Mouse (Mus musculus) hindlimb bud, embryonic 11.5 days (tissue): ENCODE measurements around the gene Mthfsd.

Source experiments
- DNase-seq: peaks from one replicate; pipeline ENCODE4 v3.0.0-alpha.2; 2012; ENCODE audit warnings: low read depth, low spot score; ENCODE audit errors: extremely low spot score

The Mthfsd gene

DNA sequence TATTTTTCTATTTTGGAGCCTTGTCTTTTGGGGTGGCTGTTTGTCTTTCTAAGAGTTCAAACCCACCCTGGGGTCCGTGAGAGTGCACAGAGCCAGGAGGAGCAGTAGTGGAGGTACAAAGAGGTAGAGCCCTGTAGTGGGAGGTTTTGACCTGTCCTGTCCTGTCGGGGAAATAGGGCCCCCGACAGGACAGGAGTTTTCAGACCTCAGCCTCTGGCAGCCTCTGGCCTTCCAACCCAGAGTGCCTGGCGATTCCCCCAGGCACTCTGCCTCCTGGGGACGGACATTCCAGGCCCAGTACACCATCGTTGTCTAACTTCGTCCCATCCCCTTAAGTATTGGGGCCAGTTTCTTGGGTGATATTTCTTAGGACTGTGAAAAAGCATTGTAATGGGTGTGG is 14.2 kb upstream of the Mthfsd start:
- DNase-seq = no peak

DNA sequence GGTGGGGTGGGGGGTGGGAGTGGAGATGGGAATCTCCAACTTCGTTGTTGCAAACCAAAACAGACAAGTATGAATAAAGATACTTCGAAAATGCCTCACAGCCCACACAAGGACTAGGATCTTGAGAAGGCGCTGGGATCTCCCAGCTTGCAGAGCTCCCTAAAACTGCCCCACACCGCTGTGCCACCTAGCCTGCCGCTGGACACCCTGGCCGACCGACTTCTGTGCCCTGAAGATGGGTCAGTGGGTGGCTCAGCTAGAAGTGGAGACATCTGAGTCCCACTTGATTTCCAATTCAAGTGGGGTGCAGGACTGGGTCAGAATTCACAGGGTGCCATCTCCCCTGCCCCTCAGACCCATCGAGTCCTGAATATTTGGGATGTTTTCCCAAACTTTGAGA is 13.5 kb upstream of the Mthfsd start:
- no peak for DNase-seq

DNA sequence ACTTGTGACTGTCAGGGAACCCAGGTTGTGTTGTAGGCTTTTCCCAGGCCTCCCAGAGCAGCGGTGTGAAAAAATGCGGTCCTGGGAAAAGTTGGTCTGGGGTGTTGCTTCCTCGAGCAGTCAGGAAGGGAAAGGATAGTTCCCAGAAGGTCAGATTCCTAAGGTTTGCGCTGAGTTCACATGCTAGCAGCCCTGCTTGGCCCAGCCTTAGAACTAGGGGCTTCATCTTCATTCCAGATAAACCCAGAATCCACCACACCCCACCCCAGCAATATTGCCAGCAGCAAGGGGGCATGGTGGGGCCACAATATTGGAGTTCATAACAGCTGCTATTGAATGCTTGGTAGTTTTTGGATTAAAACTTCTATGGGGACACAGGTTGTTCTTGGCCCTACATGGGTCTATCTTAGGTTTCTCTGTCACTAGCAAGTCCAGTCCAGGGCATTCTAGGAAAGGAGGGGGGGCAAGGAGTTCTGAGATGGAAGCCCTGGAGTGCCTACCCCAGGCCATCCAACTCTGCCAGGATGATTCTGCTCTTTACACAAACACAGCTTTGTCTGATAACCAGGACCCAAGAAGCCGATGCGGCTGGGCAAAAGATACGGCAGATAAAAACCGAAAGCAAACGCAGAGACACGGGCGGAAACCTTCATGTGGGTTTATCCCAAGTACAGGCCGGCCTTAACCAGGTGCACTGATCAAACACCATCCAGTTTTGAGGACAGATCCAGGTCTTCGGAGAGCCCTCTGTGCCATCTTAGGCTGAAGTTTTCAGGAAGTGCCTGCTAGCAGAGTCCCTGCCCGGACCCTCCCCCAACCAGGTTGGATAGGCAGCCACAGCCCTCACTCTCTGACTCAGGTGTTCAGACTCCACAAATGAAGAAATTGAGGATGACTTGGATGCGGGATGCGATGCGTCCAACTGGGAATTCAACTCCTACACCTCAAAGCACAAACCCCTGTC is 12.5 kb upstream of the Mthfsd start:
- no peak for DNase-seq

- DNase-seq = no peak
Measured at GRCm38 (mm10) chr8:121119635-121120455, 11.7 kb upstream of the Mthfsd start.

DNA sequence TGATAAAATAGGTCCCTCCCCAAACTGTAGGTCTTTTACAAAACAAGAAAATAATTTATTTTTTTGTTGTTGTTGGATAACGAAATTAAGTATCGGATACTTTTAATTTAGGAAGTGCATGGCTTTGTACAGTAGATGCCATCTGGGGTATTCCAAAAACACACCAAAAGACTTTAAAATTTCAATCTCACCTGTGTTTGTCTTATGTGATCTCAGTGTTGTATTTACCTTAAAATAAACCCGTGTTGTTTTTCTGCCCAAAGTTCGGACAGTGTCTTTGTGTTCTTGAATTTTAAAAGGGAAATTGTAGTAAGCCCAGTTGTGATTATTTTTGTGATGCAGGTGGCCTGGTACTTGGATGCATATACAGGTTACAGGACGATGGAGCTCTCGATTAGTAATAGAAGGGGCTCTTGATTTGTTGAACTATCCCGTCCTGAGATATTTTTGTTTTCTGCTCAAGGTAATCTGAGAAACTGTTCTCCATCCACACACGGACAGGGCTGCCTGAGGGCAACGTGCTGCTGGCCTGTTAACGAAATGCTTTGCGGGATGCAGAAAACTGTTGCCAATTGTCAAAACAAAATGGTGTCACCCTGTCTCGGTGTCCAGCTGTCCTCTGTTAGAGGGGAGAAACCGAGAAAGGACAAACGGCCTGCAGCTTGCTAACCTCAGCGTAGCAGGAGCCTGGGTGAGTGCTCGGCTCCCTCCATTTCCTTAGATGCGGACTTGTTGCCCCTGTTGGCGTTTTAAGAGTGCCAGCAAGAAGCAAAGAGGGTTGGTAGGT is 10.6 kb upstream of the Mthfsd start:
- no peak for DNase-seq

DNA sequence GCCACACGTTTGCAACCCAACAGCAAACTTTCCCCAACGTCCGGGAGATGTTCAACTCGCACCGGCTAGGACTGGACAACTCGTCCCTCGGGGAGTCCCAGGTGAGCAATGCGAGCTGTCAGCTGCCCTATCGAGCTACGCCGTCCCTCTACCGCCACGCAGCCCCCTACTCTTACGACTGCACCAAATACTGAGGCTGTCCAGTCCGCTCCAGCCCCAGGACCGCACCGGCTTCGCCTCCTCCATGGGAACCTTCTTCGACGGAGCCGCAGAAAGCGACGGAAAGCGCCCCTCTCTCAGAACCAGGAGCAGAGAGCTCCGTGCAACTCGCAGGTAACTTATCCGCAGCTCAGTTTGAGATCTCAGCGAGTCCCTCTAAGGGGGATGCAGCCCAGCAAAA is 9.7 kb upstream of the Mthfsd start:
- no peak for DNase-seq

- no peak for DNase-seq
Measured at GRCm38 (mm10) chr8:121117186-121117651, 9.0 kb upstream of the Mthfsd start.

GRCm38 (mm10) chr8:121116591-121117185 is 8.5 kb upstream of the Mthfsd start:
- DNase-seq = no peak

GRCm38 (mm10) chr8:121115948-121116347 is 7.8 kb upstream of the Mthfsd start, which contains the start of gene Foxc2:
Gene Foxc2, plus strand, starts transcription at chr8:121116171.
- no peak for DNase-seq

DNA sequence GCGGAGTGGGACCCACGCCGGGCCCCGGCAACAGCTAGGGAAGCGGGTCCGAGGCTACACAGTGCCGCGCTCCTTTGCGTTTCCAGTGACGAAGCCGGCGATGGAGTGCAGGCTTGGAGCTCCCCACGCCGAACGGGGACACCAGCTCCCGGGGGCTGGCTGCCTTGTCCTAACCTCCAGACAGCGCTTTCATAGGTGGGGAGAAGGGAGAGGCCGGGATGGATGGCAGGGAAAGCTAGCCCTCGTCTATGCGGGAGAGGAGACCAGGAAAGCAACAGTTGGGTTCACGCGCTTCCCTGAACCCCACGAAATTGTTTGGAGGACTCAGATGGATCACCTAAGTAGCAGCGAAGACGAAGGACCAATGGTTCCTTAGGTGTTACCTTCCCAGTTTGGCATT is 6.9 kb upstream of the Mthfsd start:
- no peak for DNase-seq

- DNase-seq = no peak
Measured at GRCm38 (mm10) chr8:121113261-121113660, 5.1 kb upstream of the Mthfsd start.

GRCm38 (mm10) chr8:121111145-121111907 is 3.1 kb upstream of the Mthfsd start:
- DNase-seq = no peak

DNA sequence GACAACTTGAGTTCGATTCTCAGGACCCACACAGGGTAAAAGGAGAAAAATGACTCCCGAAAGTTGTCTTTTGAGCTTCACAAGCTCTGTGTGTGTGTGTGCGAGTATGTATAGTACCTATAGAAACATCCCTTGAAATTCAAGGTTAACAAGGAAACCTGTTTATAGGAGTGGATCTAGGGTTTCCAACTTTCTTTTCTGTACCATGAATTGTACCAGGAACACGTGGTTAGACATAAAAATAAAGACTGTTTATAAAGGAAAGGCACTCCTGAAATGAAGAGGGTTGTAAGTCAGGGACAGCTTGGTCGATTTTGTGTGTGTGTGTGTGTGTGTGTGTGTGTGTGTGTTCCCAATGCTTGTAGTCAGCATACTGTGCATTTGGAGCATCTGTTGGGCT is 465 bp upstream of the Mthfsd start:
- no peak for DNase-seq

- DNase-seq = no peak
Measured at GRCm38 (mm10) chr8:121104049-121104818, 4.0 kb downstream of the Mthfsd start.

DNA sequence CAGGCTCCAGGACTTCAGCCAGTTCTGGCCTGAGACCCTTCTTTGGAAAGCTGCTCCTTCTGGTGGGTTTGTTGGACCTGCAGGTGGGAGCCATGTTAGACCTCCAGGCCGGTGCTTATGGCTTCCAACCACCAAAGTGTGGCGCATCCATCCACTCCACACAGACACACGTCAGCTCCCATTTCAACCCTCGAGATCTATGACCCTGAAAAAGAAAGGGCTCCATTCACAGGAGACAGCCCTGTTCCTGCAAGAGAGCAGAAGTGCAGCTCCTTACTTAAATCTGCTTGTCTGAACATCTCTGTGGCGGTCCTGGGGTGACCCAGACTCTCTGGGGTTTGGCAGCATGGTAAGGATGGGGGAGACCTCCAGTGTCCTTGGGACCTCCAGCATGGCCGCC is 14.7 kb downstream of the Mthfsd start:
- no peak for DNase-seq

DNA sequence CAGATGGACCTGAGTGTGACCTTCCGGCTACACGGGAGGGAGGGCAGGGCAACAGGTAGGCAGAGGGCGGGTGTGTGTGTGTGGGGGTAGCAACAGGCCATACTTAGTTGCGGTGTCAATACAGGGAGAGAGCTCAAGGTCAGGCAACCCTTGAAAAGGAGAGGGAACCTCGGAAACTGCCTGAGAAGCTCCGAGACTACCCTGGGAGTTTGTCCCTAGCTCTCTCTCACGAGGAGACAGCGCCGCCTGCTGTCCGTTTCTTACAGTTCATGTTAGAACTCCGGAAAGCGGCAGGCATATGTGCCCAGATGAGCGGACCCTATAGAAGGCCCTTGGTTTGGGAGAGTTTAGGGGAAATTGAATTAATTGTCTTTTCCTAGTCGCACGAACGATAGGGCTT is 15.6 kb downstream of the Mthfsd start:
- no peak for DNase-seq

GRCm38 (mm10) chr8:121092141-121092540 is 16.1 kb downstream of the Mthfsd start:
- DNase-seq = no peak

DNA sequence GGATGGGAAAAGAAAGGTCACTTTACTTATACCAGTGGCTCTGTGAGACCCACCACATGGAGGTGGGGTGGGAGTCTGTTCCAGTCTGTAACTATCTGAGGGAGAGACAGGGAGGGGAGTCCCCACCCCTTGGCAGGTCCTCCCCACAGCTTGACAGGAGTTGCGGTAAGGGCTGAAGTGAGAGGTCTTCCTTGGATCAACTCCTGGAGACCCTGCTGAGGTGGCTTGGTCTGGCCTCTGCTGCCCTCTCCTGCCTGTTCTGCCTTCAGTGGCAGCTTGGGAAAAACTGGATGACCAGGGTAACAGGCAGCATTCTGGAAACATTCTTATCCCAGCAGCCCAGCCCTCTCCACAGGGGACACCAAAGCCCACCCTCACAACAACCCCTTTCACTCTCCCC is 17.5 kb downstream of the Mthfsd start:
- no peak for DNase-seq
